Mouse (Mus musculus) stomach, embryonic 15.5 days (tissue): ENCODE results near the gene Gm44579. TPM values are rescaled to one million over a fixed set of nuclear protein-coding genes. Genes with fewer than 3 reads are reported as not detected.

Experiments
- ATAC-seq: fragments of 200-750 bp; cut with Nextera tagmentation; 2 replicates; pipeline ENCODE4 v1.8.0; 2017; ENCODE audit warnings: low read depth, moderate number of reproducible peaks, moderate TSS enrichment; ENCODE audit not compliant: insufficient read depth, low FRiP score
- H3K27ac ChIP-seq: fragments of 300-500 bp; sonication (generic); 2 replicates; pipeline ENCODE4 v1.5.1; 2015; ENCODE audit warnings: mild to moderate bottlenecking, inconsistent platforms
- H3K27me3 ChIP-seq: fragments of 300-500 bp; sonication (generic); replicated peaks from 2 replicates; pipeline ENCODE4 v1.6.1; 2015; ENCODE audit warnings: inconsistent platforms
- H3K36me3 ChIP-seq: fragments of 300-500 bp; sonication (generic); 2 replicates; pipeline ENCODE4 v1.6.1; 2015; ENCODE audit warnings: inconsistent platforms
- H3K4me1 ChIP-seq: fragments of 300-500 bp; sonication (generic); 2 replicates; pipeline ENCODE4 v1.6.1; 2015; ENCODE audit warnings: inconsistent platforms
- H3K4me2 ChIP-seq: fragments of 300-500 bp; sonication (generic); 2 replicates; pipeline ENCODE4 v1.6.1; 2015; ENCODE audit warnings: mild to moderate bottlenecking, inconsistent platforms
- H3K4me3 ChIP-seq: fragments of 300-500 bp; sonication (generic); replicated peaks from 2 replicates; pipeline ENCODE4 v1.5.1; 2015; ENCODE audit warnings: inconsistent platforms
- H3K9ac ChIP-seq: fragments of 300-500 bp; sonication (generic); 2 replicates; pipeline ENCODE4 v1.6.1; 2015; ENCODE audit warnings: inconsistent platforms
- H3K9me3 ChIP-seq: fragments of 300-500 bp; sonication (generic); 2 replicates; pipeline ENCODE4 v1.6.1; 2016; ENCODE audit warnings: inconsistent platforms
- WGBS: fragments of 180-500 bp; shearing (Covaris S2); methylation state at CpG from one replicate; pipeline ENCODE4 v1.1.7; 2015; 5-methylcytosine and 5-hydroxymethylcytosine counted together
- polyA plus RNA-seq: library from polyadenylated mRNA; unstranded; fragments of >200 nt; fragmentation: Nextera tagmentation; extraction: Ambion mirVana; gene quantifications from 2 replicates; pipeline ENCODE4 v1.2.1, GENCODE M21; 2015

Gene Gm44579
- not detected in 2 replicates for polyA plus RNA-seq

GRCm38 (mm10) chr15:98220877-98221276 is at the start of gene Gm44579, which contains the start of gene Olfr287:
Gene Gm44579, minus strand, starts transcription at chr15:98220977.
Gene Olfr287, minus strand, starts transcription at chr15:98221056.
- Histone ChIP-seq H3K4me2 (no peak within 1 kb of the TSS), H3K9me3 (no peaks in the 10 kb centered on the region), H3K36me3 (no peaks in the 10 kb centered on the region), H3K27ac (no peak within 1 kb of the TSS), H3K4me3 (no peak within 1 kb of the TSS), H3K4me1 (no peaks in the 10 kb centered on the region), H3K27me3 (no peaks in the 10 kb centered on the region), H3K9ac (no peak within 1 kb of the TSS)
- WGBS: 69% methylated on average over 4 of the region's 4 CpGs
- ATAC-seq: no peak

GRCm38 (mm10) chr15:98257776-98258175 is 37.0 kb upstream of the Gm44579 start:
- Histone ChIP-seq H3K4me2 (no peak overlapping the region), H3K27me3 (no peaks in the 10 kb centered on the region), H3K9ac (no peak overlapping the region), H3K4me3 (no peak overlapping the region), H3K9me3 (no peaks in the 10 kb centered on the region), H3K27ac (no peak overlapping the region), H3K36me3 (no peaks in the 10 kb centered on the region), H3K4me1 (no peaks in the 10 kb centered on the region)
- ATAC-seq: no peak
- 85% methylated on average over 7 of the region's 7 CpGs for WGBS

DNA sequence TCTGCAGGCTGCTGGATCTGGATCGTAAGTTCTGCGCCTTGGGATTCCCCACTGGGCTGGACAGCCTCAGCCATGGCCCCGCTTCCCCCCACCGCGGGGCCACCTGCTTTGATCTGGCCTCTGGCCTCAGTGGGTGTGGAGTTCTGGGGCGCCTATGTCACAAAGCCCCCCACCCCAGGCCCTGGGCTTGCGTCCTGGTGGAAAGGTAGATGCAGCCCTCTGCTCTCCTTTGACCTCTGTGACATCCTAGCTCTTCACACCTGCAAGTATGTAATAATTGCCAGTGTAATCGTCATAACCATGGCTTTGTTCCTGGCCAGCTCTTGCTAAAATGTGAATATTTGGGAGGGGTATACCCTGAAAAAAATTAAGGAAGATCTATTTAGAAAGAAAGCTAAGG is 36.4 kb upstream of the Gm44579 start, which contains the start of gene H1fnt:
Gene H1fnt (minus strand): TSS at position 101 of the 400 bp plus-strand sequence.
- Histone ChIP-seq H3K4me3 (no peak within 1 kb of the TSS), H3K9ac (no peak within 1 kb of the TSS), H3K27me3 (no peaks in the 10 kb centered on the region), H3K36me3 (no peaks in the 10 kb centered on the region), H3K4me2 (no peak within 1 kb of the TSS), H3K27ac (no peak within 1 kb of the TSS), H3K9me3 (no peaks in the 10 kb centered on the region), H3K4me1 (no peaks in the 10 kb centered on the region)
- no peak for ATAC-seq
- WGBS: 83% methylated on average over 8 of the region's 8 CpGs

- Histone ChIP-seq H3K36me3 (no peaks in the 10 kb centered on the region), H3K4me1 (no peaks in the 10 kb centered on the region), H3K4me3 (no peak overlapping the region), H3K27me3 (no peaks in the 10 kb centered on the region), H3K9ac (no peak overlapping the region), H3K4me2 (no peak overlapping the region), H3K9me3 (no peaks in the 10 kb centered on the region), H3K27ac (no peak overlapping the region)
- ATAC-seq: no peak
- 93% methylated on average over 13 of the region's 13 CpGs for WGBS
Observed at GRCm38 (mm10) chr15:98256271-98256670, 35.5 kb upstream of the Gm44579 start.

DNA sequence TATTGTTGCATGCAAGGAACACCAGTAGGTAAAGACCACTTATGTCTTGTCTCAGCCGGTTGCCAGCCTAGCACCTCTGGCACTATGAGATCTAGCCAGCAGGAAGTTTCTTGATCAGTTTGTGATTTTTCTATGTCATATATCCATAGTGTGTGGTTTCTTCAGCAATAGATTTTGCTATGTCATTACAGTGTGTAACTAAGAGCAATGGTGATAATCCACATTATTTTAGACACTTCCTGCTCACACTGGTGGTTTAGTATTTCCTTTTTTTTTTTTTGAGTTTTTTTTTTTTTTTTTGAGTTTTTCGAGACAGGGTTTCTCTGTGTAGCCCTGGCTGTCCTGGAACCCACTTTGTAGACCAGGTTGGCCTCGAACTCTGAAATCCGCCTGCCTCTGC is 14.7 kb upstream of the Gm44579 start:
- no peak overlapping the region for H3K27ac ChIP-seq
- H3K27me3 ChIP-seq: no peaks in the 10 kb centered on the region
- no peak overlapping the region for H3K9ac ChIP-seq
- H3K4me3 ChIP-seq: no peak overlapping the region
- no peaks in the 10 kb centered on the region for H3K9me3 ChIP-seq
- 83% methylated on average over 4 of the region's 4 CpGs for WGBS
- no peak overlapping the region for H3K4me2 ChIP-seq
- ATAC-seq: no peak
- H3K36me3 ChIP-seq: no peaks in the 10 kb centered on the region
- no peaks in the 10 kb centered on the region for H3K4me1 ChIP-seq

DNA sequence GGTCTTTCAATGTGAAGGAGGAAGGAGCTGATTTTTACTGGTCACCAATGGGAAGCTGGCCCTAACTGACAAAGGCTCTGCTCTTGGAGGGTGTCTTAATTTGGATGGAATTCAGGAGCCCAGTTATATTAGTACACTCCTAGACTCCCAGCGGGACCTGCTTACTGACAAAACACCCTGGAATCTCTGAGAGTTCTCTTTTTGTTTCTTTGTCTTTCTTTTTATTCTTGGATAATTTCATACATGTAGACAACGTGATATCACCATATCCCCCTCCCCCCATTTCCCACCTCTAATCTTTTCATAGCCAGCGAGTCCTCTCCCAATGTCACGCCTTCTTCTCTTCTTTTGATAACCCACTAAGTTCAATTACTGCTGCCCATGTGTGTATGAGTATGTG is 13.6 kb upstream of the Gm44579 start, which contains the start of gene Olfr286:
Gene Olfr286 (minus strand): TSS at position 101 of the 400 bp plus-strand sequence.
- H3K9ac ChIP-seq: no peak within 1 kb of the TSS
- no peaks in the 10 kb centered on the region for H3K9me3 ChIP-seq
- H3K4me2 ChIP-seq: no peak within 1 kb of the TSS
- H3K36me3 ChIP-seq: no peaks in the 10 kb centered on the region
- 84% methylated on average over 4 of the region's 4 CpGs for WGBS
- H3K4me3 ChIP-seq: no peak within 1 kb of the TSS
- no peak within 1 kb of the TSS for H3K27ac ChIP-seq
- H3K4me1 ChIP-seq: no peaks in the 10 kb centered on the region
- H3K27me3 ChIP-seq: no peaks in the 10 kb centered on the region
- ATAC-seq: no peak

DNA sequence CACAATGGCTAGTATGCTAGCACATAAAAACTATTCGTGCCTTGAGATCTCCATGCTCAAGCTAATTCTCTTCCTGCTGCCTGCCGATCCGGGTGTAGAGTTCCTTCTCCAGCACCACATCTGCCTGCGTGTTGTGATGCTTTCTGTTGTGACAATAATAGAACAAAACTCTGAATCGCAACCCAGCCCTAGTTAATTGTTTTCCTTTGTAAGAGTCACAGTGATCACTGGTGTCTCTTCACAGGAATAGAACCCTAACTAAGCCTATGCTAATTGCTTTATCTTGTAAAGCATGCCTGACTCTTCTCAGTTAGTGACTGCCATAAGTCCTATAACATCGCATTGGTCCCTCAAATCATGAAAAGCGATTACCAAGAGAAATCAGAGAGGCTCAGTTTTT is 5.3 kb upstream of the Gm44579 start:
- H3K4me2 ChIP-seq: no peak overlapping the region
- ATAC-seq: no peak
- no peaks in the 10 kb centered on the region for H3K27me3 ChIP-seq
- no peaks in the 10 kb centered on the region for H3K36me3 ChIP-seq
- H3K4me1 ChIP-seq: no peaks in the 10 kb centered on the region
- 72% methylated on average over 7 of the region's 7 CpGs for WGBS
- H3K4me3 ChIP-seq: no peak overlapping the region
- no peak overlapping the region for H3K9ac ChIP-seq
- no peaks in the 10 kb centered on the region for H3K9me3 ChIP-seq
- H3K27ac ChIP-seq: no peak overlapping the region

- WGBS: 40% methylated on average over 16 of the region's 16 CpGs
- Histone ChIP-seq H3K27me3 (no peaks in the 10 kb centered on the region), H3K27ac (no peak overlapping the region), H3K4me1 (no peaks in the 10 kb centered on the region), H3K9ac (no peak overlapping the region), H3K4me3 (no peak overlapping the region), H3K9me3 (no peaks in the 10 kb centered on the region), H3K4me2 (no peak overlapping the region), H3K36me3 (no peaks in the 10 kb centered on the region)
- ATAC-seq: no peak
Observed at GRCm38 (mm10) chr15:98225610-98226009, 4.8 kb upstream of the Gm44579 start.

DNA sequence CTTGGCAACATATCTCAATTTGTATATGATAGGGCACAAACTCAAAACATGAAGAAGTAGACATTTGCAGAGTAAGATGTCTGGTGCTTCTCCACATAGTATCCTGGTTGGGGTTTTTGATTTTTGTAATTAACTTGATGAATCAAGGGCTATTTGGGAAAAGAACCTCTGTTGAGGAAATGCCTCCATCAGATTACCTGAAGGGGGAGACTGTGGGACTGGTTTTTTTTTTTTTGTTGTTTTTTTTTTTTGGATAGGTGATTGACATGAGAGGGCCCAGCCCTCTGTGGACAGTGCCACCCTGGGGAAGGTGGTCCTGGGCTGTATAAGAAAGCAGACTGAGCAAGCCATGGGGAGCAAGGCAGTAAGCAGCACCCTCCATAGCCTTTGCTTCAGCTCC is 1.6 kb upstream of the Gm44579 start:
- H3K9me3 ChIP-seq: no peaks in the 10 kb centered on the region
- H3K9ac ChIP-seq: no peak overlapping the region
- no peak overlapping the region for H3K27ac ChIP-seq
- H3K4me3 ChIP-seq: no peak overlapping the region
- ATAC-seq: no peak
- no peaks in the 10 kb centered on the region for H3K27me3 ChIP-seq
- no peaks in the 10 kb centered on the region for H3K36me3 ChIP-seq
- H3K4me1 ChIP-seq: no peaks in the 10 kb centered on the region
- no peak overlapping the region for H3K4me2 ChIP-seq

DNA sequence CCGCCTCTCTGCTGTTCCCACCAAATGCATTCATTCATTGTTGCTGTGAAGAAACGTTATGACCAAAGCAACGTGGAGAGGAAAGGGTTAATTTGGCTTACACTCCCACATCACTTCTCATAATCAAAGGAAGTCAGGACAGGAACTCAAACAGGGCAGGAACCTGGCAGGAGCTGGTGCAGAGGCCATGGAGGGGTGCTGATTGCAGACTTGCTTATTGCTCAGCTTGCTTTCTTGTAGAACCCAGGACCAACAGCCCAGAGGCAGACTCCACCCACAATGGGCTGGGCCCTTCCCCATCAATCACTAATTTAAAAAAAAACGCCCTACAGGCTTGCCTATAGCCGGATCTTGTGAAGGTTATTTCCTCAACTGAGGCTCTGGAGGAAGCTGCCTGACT is 6.6 kb downstream of the Gm44579 start:
- no peak for ATAC-seq
- Histone ChIP-seq H3K36me3 (no peaks in the 10 kb centered on the region), H3K27ac (no peak overlapping the region), H3K4me1 (no peaks in the 10 kb centered on the region), H3K4me3 (no peak overlapping the region), H3K9ac (no peak overlapping the region), H3K9me3 (no peaks in the 10 kb centered on the region), H3K4me2 (no peak overlapping the region), H3K27me3 (no peaks in the 10 kb centered on the region)
- WGBS: 62% methylated on average over 5 of the region's 5 CpGs

DNA sequence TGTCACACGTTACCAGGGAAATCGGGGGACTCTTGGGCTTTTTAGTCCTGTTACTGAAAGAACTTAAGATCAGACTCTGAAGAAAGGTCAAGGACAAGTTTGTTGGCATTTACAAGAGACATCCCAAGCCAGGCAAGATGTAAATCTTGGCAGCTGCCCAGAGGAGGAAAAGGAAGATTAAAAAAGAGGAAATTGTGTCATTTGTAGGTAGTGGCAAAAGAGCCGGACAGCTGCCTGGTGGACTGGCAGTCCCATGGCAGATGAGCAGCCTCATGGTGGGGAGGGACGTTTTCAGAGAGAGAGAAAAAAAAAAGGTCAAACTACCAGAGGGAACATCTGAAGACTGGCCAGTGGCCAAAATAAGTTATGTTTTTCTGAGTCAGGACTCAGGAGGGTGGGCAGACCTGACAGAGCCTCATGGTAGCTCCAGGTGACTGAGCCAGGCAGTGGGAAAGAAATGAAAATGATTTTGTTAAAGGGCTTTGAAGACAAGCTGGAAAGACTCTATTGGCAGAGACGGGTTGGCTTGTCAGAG is 7.4 kb downstream of the Gm44579 start:
- H3K36me3 ChIP-seq: no peaks in the 10 kb centered on the region
- H3K9me3 ChIP-seq: no peaks in the 10 kb centered on the region
- ATAC-seq: no peak
- no peak overlapping the region for H3K4me3 ChIP-seq
- H3K4me2 ChIP-seq: no peak overlapping the region
- no peak overlapping the region for H3K9ac ChIP-seq
- 73% methylated on average over 5 of the region's 5 CpGs for WGBS
- H3K27ac ChIP-seq: no peak overlapping the region
- H3K27me3 ChIP-seq: no peaks in the 10 kb centered on the region
- no peaks in the 10 kb centered on the region for H3K4me1 ChIP-seq

- 83% methylated on average over 7 of the region's 7 CpGs for WGBS
- no peaks in the 10 kb centered on the region for H3K36me3 ChIP-seq
- no peak overlapping the region for H3K27ac ChIP-seq
- no peaks in the 10 kb centered on the region for H3K4me1 ChIP-seq
- H3K9ac ChIP-seq: no peak overlapping the region
- H3K27me3 ChIP-seq: no peaks in the 10 kb centered on the region
- no peak for ATAC-seq
- H3K4me3 ChIP-seq: no peak overlapping the region
- no peak overlapping the region for H3K4me2 ChIP-seq
- H3K9me3 ChIP-seq: no peaks in the 10 kb centered on the region
Observed at GRCm38 (mm10) chr15:98209676-98210075, 11.1 kb downstream of the Gm44579 start.

- no peaks in the 10 kb centered on the region for H3K4me1 ChIP-seq
- no peak within 1 kb of the TSS for H3K27ac ChIP-seq
- no peak within 1 kb of the TSS for H3K4me3 ChIP-seq
- H3K4me2 ChIP-seq: no peak within 1 kb of the TSS
- no peaks in the 10 kb centered on the region for H3K9me3 ChIP-seq
- no peaks in the 10 kb centered on the region for H3K36me3 ChIP-seq
- H3K27me3 ChIP-seq: no peaks in the 10 kb centered on the region
- 63% methylated on average over 3 of the region's 3 CpGs for WGBS
- no peak for ATAC-seq
- no peak within 1 kb of the TSS for H3K9ac ChIP-seq
Observed at GRCm38 (mm10) chr15:98195442-98195841, 25.3 kb downstream of the Gm44579 start, which contains the start of gene Olfr288. Gene Olfr288, minus strand, starts transcription at chr15:98195542.
